ENCODE assay signal across 9 mouse cellular contexts in the genomic region with DNA sequence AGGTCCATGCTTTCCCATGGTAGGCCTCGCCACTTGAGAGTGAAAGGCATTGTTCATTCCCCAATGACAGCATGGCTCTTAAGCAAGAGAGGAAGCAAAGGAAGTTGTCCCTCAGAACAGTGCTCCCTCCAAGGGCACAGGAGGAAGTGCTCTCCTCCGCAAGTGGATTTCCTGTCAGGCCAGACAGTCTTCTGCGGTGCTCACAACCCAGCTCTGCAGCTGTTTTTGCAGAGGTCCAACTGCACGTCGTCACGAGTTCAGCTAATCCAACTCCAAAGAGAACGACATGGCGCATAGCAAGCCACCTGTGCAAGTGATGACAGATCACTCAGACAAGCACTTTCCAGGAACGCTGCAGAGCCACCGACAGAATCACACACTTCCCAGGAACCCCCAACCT.
DNase-seq lines count a peak whose midpoint lies in the region; ATAC-seq lines count a peak whose summit lies in the region.
"Had no signal": no experiment of that assay in that cellular context is flagged by ENCODE, and none has a peak within 500 bp of the region (broad histone marks: within the 10 kb centered on the region; RNA-seq: fewer than 3 reads in every experiment).

No protein-coding gene starts in this region.

- no peak overlapping the region for H3K4me3 ChIP-seq in limb, embryonic 10.5 days
- no peak overlapping the region for H3K4me3 ChIP-seq in neural tube, embryonic 14.5 days (ENCODE audit: low read depth, low read length)

- no peaks in the 10 kb centered on the region for H3K36me3 ChIP-seq in limb, embryonic 10.5 days
- H3K36me3 ChIP-seq in neural tube, embryonic 14.5 days (ENCODE audit: control insufficient read depth, insufficient read depth, low read length): no peaks in the 10 kb centered on the region

- peak overlapping the region; percentile 27; the same call in 1 of the 2 replicates for H3K27ac ChIP-seq in limb, embryonic 10.5 days
- 0 out of 2 replicates have a peak overlapping the region, but pooled peaks have one; percentile 22 for H3K27ac ChIP-seq in neural tube, embryonic 14.5 days (ENCODE audit: low read depth, low read length)

- intact Hi-C loops in left cerebral cortex, postnatal 36 days (cut with DNase I): loop anchor here (5.0 kb wide), 1 partner anchor 315 kb away; no protein-coding TSS in a partner anchor

- peak; percentile 92 for ATAC-seq in granulocyte monocyte progenitor cell, adult 5-6 weeks (replicated peaks; ENCODE audit: poor library complexity, severe bottlenecking)
- no peak for ATAC-seq in neural tube, embryonic 14.5 days (ENCODE audit: low read depth)

- H3K9me3 ChIP-seq in limb, embryonic 10.5 days (replicated peaks): no peaks in the 10 kb centered on the region
- no peaks in the 10 kb centered on the region for H3K9me3 ChIP-seq in neural tube, embryonic 14.5 days (ENCODE audit: control insufficient read depth, low read length)

- peak; percentile 24 for DNase-seq in gastrocnemius, adult 18-20 months (ENCODE audit: low spot score)
- DNase-seq in gastrocnemius, postnatal 4 days (ENCODE audit: low spot score in 2 of 2): no peak
- DNase-seq in limb, embryonic 10.5 days (ENCODE audit: low spot score): no peak
- no peak for DNase-seq in right cerebral cortex, postnatal 25 days
- no peak for DNase-seq in left cerebral cortex, postnatal 36 days (ENCODE audit: low spot score in 2 of 2)
- no peak for DNase-seq in embryo, embryonic 11 days

- peaks cover 42% of the 10 kb centered on the region for H3K4me1 ChIP-seq in limb, embryonic 10.5 days
- H3K4me1 ChIP-seq in neural tube, embryonic 14.5 days (ENCODE audit: control insufficient read depth, insufficient read depth, low read length): peaks cover 29% of the 10 kb centered on the region; the same call in 1 of the 2 replicates

- H3K9ac ChIP-seq in neural tube, embryonic 14.5 days (replicated peaks; ENCODE audit: low read depth, low read length): no peak overlapping the region

- 58% methylated on average over 10 of the region's 10 CpGs for WGBS in limb, embryonic 10.5 days
- WGBS in neural tube, embryonic 14.5 days: 72% methylated on average over 10 of the region's 10 CpGs

- H3K27me3 ChIP-seq in limb, embryonic 10.5 days (ENCODE audit: low read depth, poor library complexity, severe bottlenecking): no peaks in the 10 kb centered on the region
- no peaks in the 10 kb centered on the region for H3K27me3 ChIP-seq in neural tube, embryonic 14.5 days (ENCODE audit: control insufficient read depth, insufficient read depth, low read length)
- H3K27me3 ChIP-seq: CH12.LX had no signal

- no peak overlapping the region for H3K4me2 ChIP-seq in neural tube, embryonic 14.5 days (ENCODE audit: low read depth, low read length)
